ENCODE assay signal across 9 mouse cellular contexts in the genomic region with DNA sequence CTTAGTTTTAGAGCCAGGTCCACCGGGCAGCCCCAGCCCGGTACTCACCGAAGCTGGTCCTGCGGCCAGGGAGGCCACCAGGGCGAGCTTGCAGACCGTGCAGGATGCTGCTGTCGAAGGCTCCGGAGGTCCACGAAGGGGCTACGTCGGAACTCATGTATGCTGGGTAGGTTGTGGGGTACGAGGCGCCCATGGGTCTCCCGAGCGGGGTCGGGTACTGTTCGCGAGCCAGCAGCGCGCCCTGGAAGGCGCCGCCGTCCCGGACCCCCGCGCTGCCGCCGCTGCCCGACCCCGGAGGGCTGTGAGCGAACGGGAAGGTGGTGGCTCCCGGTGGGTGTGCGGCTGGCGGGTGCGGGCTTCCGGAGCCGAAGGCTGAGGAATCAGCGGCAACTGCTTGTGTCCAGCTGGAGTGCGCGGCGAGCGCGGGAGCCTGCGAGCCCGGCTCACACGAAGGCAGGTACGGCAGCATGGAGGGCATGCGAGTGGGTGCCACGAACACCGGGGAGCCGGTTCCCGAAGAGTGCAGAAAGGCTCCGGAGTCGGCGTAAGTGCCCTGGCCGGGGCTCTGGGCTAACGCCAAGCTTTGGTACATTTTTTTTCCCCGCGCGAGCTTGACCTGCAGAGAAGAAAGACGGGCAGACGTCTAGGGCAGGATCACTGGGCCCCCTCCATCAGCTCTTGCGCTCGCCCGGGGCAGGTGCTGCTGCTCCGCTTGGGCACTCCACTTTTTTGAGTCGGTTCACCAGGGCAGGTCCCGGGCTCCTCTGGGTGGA. TPM values are rescaled to one million over a fixed set of nuclear protein-coding genes. Genes with fewer than 3 reads are reported as not detected.
DNase-seq lines count a peak whose midpoint lies in the region; ATAC-seq and TF ChIP-seq lines count a peak whose summit lies in the region.
"Had no signal": no experiment of that assay in that cellular context is flagged by ENCODE, and none has a peak within 500 bp of the region (broad histone marks: within the 10 kb centered on the region; RNA-seq: fewer than 3 reads in every experiment).

No protein-coding gene starts in this region.

- H3K36me3 ChIP-seq in heart, embryonic 14.5 days (ENCODE audit: control insufficient read depth, insufficient read depth, low read length), result 0 out of 2 replicates have a peak, but pooled peaks cover 5% of the 10 kb centered on the region
- no peaks in the 10 kb centered on the region for H3K36me3 ChIP-seq in embryonic facial prominence, embryonic 13.5 days
- no peaks in the 10 kb centered on the region for H3K36me3 ChIP-seq in kidney, postnatal 0 days (ENCODE audit: insufficient read depth, low read length)
- H3K36me3 ChIP-seq in neural tube, embryonic 11.5 days (ENCODE audit: control insufficient read depth, insufficient read depth, low read length), result no peaks in the 10 kb centered on the region
- H3K36me3 ChIP-seq: G1E had no signal

- peak overlapping the region; percentile 89 for H3K9ac ChIP-seq in heart, embryonic 14.5 days (ENCODE audit: low read length)
- H3K9ac ChIP-seq in embryonic facial prominence, embryonic 13.5 days, result no peak overlapping the region
- peak overlapping the region; percentile 43; the same call in 1 of the 2 replicates for H3K9ac ChIP-seq in kidney, postnatal 0 days (ENCODE audit: low read depth, low read length)
- peak overlapping the region; percentile 35; the same call in 1 of the 2 replicates for H3K9ac ChIP-seq in neural tube, embryonic 11.5 days (ENCODE audit: low read length)

- H3K27ac ChIP-seq in heart, embryonic 14.5 days (replicated peaks in 1 of 2; ENCODE audit: control insufficient read depth in 1 of 2, insufficient read depth in 1 of 2, low read depth in 2 of 2, low read length in 2 of 2), result peak overlapping the region; percentile 82 to 84
- H3K27ac ChIP-seq in embryonic facial prominence, embryonic 13.5 days, result no peak overlapping the region
- no peak overlapping the region for H3K27ac ChIP-seq in kidney, postnatal 0 days
- no peak overlapping the region for H3K27ac ChIP-seq in neural tube, embryonic 11.5 days (ENCODE audit: low read depth, low read length)

- no peak for DNase-seq in heart, adult 11 months
- no peak for DNase-seq in kidney, postnatal 0 days (ENCODE audit: low spot score)
- peak; percentile 47 for DNase-seq in neural tube, embryonic 11.5 days (ENCODE audit: low spot score)
- DNase-seq in left cerebral cortex, postnatal 14 days (ENCODE audit: low spot score in 2 of 2), result no peak
- DNase-seq in frontal cortex, postnatal 10 days (ENCODE audit: low spot score in 2 of 2), result no peak
- DNase-seq in cerebellum, postnatal 14 days, result no peak

- under 1% methylated on average over 69 of the region's 69 CpGs for WGBS in heart, embryonic 14.5 days
- under 1% methylated on average over 69 of the region's 69 CpGs for WGBS in embryonic facial prominence, embryonic 13.5 days
- 1% methylated on average over 69 of the region's 69 CpGs for whole genome bisulfite sequencing in kidney, postnatal 0 days
- WGBS in neural tube, embryonic 11.5 days, result under 1% methylated on average over 69 of the region's 69 CpGs

- intact Hi-C loops in left cerebral cortex, postnatal 14 days (cut with DNase I), result no loop called here

- TF ChIP-seq CTCF in kidney, postnatal 0 days (IDR thresholded peaks at IDR 0.05; ENCODE audit: low read depth), result no peak

- peak overlapping the region; percentile 68 to 75 for H3K4me3 ChIP-seq in heart, embryonic 14.5 days (ENCODE audit: control insufficient read depth in 1 of 2, insufficient read depth in 1 of 2, low read depth in 1 of 2, low read length in 2 of 2)
- H3K4me3 ChIP-seq in embryonic facial prominence, embryonic 13.5 days, result peak overlapping the region; percentile 39
- peak overlapping the region; percentile 41 for H3K4me3 ChIP-seq in kidney, postnatal 0 days (replicated peaks; ENCODE audit: low read depth, low read length)
- peak overlapping the region; percentile 34 for H3K4me3 ChIP-seq in neural tube, embryonic 11.5 days (ENCODE audit: low read depth, low read length)

- peaks cover 48 to 61% of the 10 kb centered on the region in 2 experiments for H3K4me1 ChIP-seq in heart, embryonic 14.5 days (ENCODE audit: control insufficient read depth in 2 of 2, insufficient read depth in 2 of 2, low read length in 2 of 2)
- peaks cover 15% of the 10 kb centered on the region for H3K4me1 ChIP-seq in embryonic facial prominence, embryonic 13.5 days
- H3K4me1 ChIP-seq in kidney, postnatal 0 days (replicated peaks; ENCODE audit: insufficient read depth, low read length), result 0 out of 2 replicates have a peak, but pooled peaks cover 10% of the 10 kb centered on the region
- H3K4me1 ChIP-seq in neural tube, embryonic 11.5 days (ENCODE audit: control insufficient read depth, insufficient read depth, low read length), result peaks cover 12% of the 10 kb centered on the region; the same call in 1 of the 2 replicates

- H3K4me2 ChIP-seq in heart, embryonic 14.5 days (ENCODE audit: low read length), result peak overlapping the region; percentile 87
- peak overlapping the region; percentile 64 for H3K4me2 ChIP-seq in embryonic facial prominence, embryonic 13.5 days
- peak overlapping the region; percentile 76 for H3K4me2 ChIP-seq in kidney, postnatal 0 days (ENCODE audit: low read length)
- H3K4me2 ChIP-seq in neural tube, embryonic 11.5 days (ENCODE audit: low read depth), result peak overlapping the region; percentile 59

- H3K27me3 ChIP-seq in heart, embryonic 14.5 days (ENCODE audit: control insufficient read depth, insufficient read depth, low read length), result no peaks in the 10 kb centered on the region
- peaks cover 85% of the 10 kb centered on the region for H3K27me3 ChIP-seq in embryonic facial prominence, embryonic 13.5 days
- H3K27me3 ChIP-seq in kidney, postnatal 0 days (ENCODE audit: insufficient read depth, low read length), result peaks cover 35% of the 10 kb centered on the region
- H3K27me3 ChIP-seq in neural tube, embryonic 11.5 days (ENCODE audit: control insufficient read depth, insufficient read depth, low read length), result peaks cover 46% of the 10 kb centered on the region

- no peaks in the 10 kb centered on the region for H3K9me3 ChIP-seq in heart, embryonic 14.5 days (ENCODE audit: control insufficient read depth, low read length)
- H3K9me3 ChIP-seq in embryonic facial prominence, embryonic 13.5 days, result no peaks in the 10 kb centered on the region
- H3K9me3 ChIP-seq in kidney, postnatal 0 days (replicated peaks; ENCODE audit: low read length), result no peaks in the 10 kb centered on the region
- H3K9me3 ChIP-seq in neural tube, embryonic 11.5 days (ENCODE audit: control insufficient read depth, low read length), result no peaks in the 10 kb centered on the region
- H3K9me3 ChIP-seq: G1E had no signal

- peak; percentile 10 for ATAC-seq in heart, embryonic 14.5 days (ENCODE audit: insufficient number of reproducible peaks, insufficient read depth, low FRiP score, low read depth)
- ATAC-seq in embryonic facial prominence, embryonic 13.5 days (ENCODE audit: insufficient number of reproducible peaks, insufficient read depth, low FRiP score, low TSS enrichment, low read depth), result no peak
- 0 out of 2 replicates have a peak, but pooled peaks have one; percentile 8 for ATAC-seq in kidney, postnatal 0 days (replicated peaks; ENCODE audit: low FRiP score, low read depth)
- no peak for ATAC-seq in neural tube, embryonic 11.5 days (ENCODE audit: insufficient read depth, low FRiP score, low TSS enrichment)

RNA-seq across cellular contexts. Expression of a gene that starts 0.5 kb away (rescaled TPM):
- polyA plus RNA-seq in heart, embryonic 14.5 days (2014; fragmentation: Nextera tagmentation; extraction: Ambion mirVana), result 7.3 and 9.7 TPM in 2 replicates
- 0.18 TPM in 1 of 2 replicates, not detected in the other for polyA plus RNA-seq in embryonic facial prominence, embryonic 13.5 days (2015; fragmentation: Nextera tagmentation; extraction: Ambion mirVana)
- polyA plus RNA-seq in kidney, postnatal 0 days (2015; fragmentation: Nextera tagmentation; extraction: Ambion mirVana), result 1.9 TPM in 2 replicates
- polyA plus RNA-seq in neural tube, embryonic 11.5 days (2014; fragmentation: Nextera tagmentation; extraction: Ambion mirVana), result 0.16 and 0.19 TPM in 2 replicates
- total RNA-seq in left cerebral cortex, postnatal 14 days (2021), result not detected
- polyA plus RNA-seq: G1E had no signal

RNA-seq across cellular contexts. Expression of a gene that starts 44.3 kb away (rescaled TPM):
- not detected in 2 replicates for polyA plus RNA-seq in heart, embryonic 14.5 days (2014; fragmentation: Nextera tagmentation; extraction: Ambion mirVana)
- polyA plus RNA-seq in embryonic facial prominence, embryonic 13.5 days (2015; fragmentation: Nextera tagmentation; extraction: Ambion mirVana), result 1.6 and 1.7 TPM in 2 replicates
- polyA plus RNA-seq in kidney, postnatal 0 days (2015; fragmentation: Nextera tagmentation; extraction: Ambion mirVana), result 0.29 and 0.33 TPM in 2 replicates
- polyA plus RNA-seq in neural tube, embryonic 11.5 days (2014; fragmentation: Nextera tagmentation; extraction: Ambion mirVana), result 0.09 TPM in 1 of 2 replicates, not detected in the other
- total RNA-seq in left cerebral cortex, postnatal 14 days (2021), result not detected
- polyA plus RNA-seq: G1E had no signal

Comparison
In these comparisons a context has a peak if more than half of its experiments do, and no peak if none do; other contexts are left out.
1. ATAC-seq: peak in heart, embryonic 14.5 days (single experiment) and kidney, postnatal 0 days (single experiment); none in embryonic facial prominence, embryonic 13.5 days (single experiment) and neural tube, embryonic 11.5 days (single experiment).
2. H3K27ac ChIP-seq: peak in heart, embryonic 14.5 days (2 of 2); none in embryonic facial prominence, embryonic 13.5 days (single experiment), kidney, postnatal 0 days (single experiment) and neural tube, embryonic 11.5 days (single experiment).
3. Peak in every context shown above with its lines, with median percentiles within 50 percentile points of each other: H3K4me2 ChIP-seq and H3K4me3 ChIP-seq.